Mouse (Mus musculus): ENCODE results near the gene Ubtf.
A peak's percentile ranks its signal among the peaks of the same experiment; 100 is the strongest.
"Not testable (repeated sequence)": the region's sequence is repeated elsewhere in the genome, so short reads cannot be mapped to it uniquely, and the experiment has no call there.

The Ubtf gene

DNA sequence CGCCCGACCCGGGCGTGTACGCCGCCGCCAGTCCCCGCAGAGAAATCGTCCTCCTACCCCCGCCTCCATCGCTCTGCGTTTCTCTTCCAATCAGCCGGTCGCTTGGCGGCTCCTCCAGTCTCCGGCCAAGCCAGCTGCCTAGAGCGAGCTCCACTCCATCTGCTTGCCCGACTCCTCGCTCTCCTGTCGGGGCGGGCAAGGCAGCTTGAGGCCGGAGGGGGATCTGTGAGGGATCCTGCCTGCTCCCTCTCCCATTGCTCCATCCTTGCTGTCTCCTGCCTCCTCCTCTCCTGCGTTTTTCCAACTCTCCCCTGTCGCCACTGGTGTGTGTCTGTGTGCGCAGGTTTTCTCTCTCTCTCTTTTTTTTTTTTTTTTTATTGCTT lies at the start of gene Ubtf:
Gene Ubtf, minus strand, starts transcription at position 333 of the 383 bp plus-strand sequence.
- peak; percentile 79 for DNase-seq (ENCODE audit: low spot score)

DNA sequence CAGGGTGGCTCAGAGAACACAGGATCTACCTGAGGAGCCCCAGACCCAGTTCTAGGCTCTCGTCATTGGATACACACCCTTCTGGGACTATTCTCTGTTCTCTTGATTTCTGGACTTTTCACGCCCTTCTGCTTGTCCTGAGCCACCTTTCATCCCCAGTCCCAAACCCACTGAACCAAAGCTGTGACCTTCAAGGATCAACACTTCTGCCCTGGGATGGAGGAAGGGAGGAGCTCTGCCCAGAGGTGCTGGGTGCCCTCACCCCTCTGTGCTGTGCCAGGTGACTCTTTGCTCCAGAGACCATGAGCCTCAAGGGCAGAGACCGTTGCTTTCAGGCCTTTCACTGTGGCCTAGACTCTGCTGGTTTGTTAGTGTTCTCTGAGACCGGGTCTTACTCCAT lies 49.7 kb upstream of the Ubtf start:
- DNase-seq (ENCODE audit: low spot score) = no peak

GRCm38 (mm10) chr11:102368347-102368746 lies 48.8 kb upstream of the Ubtf start:
- DNase-seq (ENCODE audit: low spot score) = no peak

GRCm38 (mm10) chr11:102367504-102368280 lies 48.1 kb upstream of the Ubtf start:
- DNase-seq (ENCODE audit: low spot score) = no peak

GRCm38 (mm10) chr11:102366103-102366502 lies 46.6 kb upstream of the Ubtf start, which contains the start of gene Slc4a1:
TSS of gene Slc4a1 (minus strand) at chr11:102366203.
- not testable (repeated sequence) for DNase-seq (ENCODE audit: low spot score)

- DNase-seq (ENCODE audit: low spot score) = no peak
These were observed 46.2 kb upstream of the Ubtf start for GRCm38 (mm10) chr11:102365699-102366098.

GRCm38 (mm10) chr11:102364570-102365371 lies 45.2 kb upstream of the Ubtf start:
- no peak for DNase-seq (ENCODE audit: low spot score)

DNA sequence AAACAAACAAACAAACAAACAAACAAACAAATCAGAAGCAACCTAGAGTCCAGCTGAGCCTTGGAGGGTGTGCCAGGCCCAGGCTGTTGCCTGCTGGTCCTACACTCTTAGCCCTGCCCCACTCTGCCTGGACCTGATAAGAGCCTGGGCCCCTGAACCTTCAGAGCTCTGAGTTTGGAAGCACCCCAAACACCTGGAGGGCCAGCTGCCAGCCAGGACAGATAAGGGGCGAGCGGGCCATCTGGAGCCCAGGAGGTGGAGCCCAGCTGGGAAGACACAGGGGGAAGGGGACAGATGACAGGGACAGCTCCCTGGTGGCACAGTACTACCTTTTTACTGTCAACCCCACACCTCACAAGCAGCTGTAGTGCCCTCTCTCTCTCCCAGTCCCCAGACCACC lies 44.1 kb upstream of the Ubtf start:
- no peak for DNase-seq (ENCODE audit: low spot score)

- DNase-seq (ENCODE audit: low spot score) = no peak
These were observed 42.4 kb upstream of the Ubtf start for GRCm38 (mm10) chr11:102361776-102362495.

DNA sequence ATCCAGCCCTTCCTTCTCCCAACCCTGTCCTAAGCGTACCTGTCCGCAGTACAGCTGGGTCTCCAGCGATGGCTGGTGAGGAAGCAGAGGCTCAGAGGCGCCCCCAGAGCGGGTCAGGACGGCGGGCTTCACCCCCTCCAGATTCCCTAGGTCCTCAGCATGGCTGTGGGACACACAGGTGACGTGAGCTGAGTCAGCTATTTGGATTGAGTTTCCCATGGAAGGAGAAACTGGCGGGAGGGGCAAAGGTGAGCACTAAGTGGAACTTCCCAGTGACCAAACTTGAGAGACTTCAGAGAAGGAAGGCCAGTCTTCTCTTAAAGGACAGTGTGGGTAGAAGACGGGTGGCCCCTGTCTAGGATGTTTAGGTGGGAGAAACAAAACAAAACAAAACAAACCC lies 38.8 kb upstream of the Ubtf start:
- no peak for DNase-seq (ENCODE audit: low spot score)

GRCm38 (mm10) chr11:102356636-102357350 lies 37.3 kb upstream of the Ubtf start:
- no peak for DNase-seq (ENCODE audit: low spot score)

GRCm38 (mm10) chr11:102356190-102356589 lies 36.6 kb upstream of the Ubtf start:
- no peak for DNase-seq (ENCODE audit: low spot score)

DNA sequence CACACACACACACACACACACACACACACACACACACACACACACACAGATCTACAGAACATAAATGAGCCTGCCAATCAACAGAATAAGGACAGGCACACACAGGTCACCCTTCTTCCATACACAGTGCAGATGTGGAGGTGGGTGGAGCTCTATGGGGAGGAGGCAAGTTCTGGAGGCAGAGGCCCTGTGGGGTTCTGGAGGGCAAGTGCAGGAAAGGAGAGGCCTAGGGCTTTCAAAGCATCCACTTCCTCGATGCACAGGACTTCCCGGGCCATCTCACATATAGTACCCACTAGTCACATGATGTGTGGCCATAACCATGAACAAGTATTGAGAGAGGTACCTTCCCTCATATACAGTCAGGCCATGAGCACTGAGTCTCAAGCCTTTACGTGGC lies 36.0 kb upstream of the Ubtf start:
- no peak for DNase-seq (ENCODE audit: low spot score)

DNA sequence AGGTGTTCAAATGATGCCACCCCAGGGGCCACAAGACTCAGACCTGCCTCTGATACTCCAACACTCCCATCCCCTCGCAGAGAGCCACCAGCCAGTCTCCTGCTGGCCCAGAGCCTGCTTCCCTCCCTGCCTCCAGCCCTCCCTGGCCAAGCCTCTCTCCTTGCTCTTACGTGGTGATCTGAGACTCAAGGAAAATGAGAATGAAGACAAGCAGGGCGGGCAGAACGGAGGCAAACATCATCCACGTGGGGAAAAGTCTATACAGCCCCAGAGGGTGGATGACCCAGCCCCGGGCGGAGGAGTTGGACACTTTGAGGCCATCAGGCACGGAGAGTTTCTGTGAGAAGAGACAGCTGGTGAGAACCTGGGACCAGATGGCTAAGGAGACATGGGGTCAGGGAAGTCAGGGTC lies 33.5 kb upstream of the Ubtf start:
- no peak for DNase-seq (ENCODE audit: low spot score)

DNA sequence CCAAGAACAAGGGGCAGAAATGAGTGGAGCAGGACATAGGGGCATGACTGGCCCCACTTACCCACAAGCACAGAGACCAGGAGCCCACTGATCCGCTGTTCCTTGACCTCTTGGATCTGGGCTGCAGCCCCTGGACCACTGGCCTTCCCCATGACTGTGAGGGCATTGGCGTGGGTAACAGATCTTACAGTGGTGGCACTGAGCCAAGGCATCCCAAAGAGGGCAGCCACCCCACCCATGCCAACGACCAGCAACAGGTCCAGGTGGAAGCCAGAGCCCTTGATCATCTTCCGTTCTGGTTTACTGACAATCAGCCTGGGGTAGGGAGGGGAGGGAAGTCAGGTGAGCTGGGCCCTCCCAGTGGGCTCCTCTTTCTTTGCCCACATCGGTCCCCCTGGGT lies 32.8 kb upstream of the Ubtf start:
- no peak for DNase-seq (ENCODE audit: low spot score)

- no peak for DNase-seq (ENCODE audit: low spot score)
These were observed 31.5 kb upstream of the Ubtf start for GRCm38 (mm10) chr11:102350981-102351523.

DNA sequence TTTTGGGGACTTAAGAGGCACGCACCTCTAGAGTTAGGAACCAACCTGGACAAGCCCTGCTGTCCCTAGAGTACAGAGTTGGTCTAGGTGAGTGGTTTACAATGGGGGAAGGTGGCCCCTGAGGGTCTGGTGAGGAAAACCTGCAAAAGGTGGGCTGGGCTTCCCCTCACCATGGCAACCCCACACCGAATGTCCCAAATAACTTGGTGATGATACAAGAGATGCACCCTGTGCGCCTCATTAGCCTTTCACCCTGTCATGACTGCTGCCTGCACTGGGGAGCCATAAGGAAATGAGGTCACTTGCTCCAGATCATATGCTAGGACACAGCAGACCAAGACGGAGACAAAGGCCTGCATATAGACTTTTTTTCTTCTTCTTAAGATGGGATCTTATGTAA lies 30.9 kb upstream of the Ubtf start:
- DNase-seq (ENCODE audit: low spot score) = no peak

DNA sequence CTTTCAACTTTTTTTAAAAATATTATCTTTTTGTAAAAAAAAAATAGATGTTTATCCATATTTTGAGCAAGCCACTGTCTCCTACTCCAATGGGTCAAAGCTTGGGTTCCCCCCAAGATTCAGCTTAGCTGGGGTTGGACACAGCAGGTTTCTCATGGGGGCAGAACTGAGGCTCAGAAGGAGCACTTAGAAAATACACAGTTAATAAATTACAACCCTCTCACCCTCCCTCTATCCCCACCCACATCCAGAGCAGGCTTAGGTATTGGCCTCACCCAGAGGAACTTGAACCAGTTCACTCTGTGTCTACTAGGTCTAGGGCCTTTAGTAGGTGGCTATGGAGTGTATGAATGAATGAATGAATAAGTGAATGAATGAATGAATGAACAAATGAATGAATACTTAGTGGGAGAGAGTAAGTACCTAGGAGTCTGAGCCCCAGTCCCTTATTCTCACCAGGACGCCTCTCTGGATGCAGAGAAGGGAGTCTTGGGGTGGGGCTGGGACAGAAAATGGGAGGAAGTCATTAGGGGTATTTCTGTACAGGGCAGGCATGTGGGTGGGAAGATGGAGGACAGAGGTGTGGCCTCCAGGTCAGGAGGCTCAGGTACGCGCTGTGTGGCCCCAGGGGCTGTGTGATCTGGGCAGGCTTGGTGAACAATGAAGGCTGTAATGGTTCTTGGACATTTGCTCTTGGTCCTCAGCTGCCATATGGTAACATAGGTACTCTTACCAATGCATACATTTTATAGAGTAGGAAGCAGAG lies 29.8 kb upstream of the Ubtf start:
- no peak for DNase-seq (ENCODE audit: low spot score)

- no peak for DNase-seq (ENCODE audit: low spot score)
These were observed 29.2 kb upstream of the Ubtf start for GRCm38 (mm10) chr11:102348771-102349170.

DNA sequence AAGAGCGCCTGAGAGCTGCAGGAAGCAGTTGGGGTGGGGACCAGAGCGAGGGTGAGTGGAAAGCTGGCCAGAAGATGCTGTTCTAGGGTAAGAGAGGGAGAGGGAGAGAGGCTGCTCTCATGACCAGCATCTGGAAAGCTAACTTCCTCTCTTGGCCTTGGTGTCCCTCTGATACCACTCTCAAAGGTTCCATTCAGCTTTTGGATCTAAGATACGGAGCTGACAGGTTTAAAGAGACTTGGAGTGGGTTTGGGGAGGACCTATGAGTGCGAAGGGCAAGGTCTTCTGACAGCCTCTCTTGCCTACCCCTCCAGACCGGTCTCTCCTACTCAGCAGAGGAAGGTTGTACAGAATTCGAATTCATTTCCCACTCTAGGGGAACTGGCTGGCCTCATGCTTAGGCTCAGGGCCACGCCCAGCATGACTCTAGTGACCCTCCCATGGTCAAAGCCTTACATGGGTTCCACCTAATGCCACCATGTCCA lies 28.6 kb upstream of the Ubtf start:
- DNase-seq (ENCODE audit: low spot score) = no peak

GRCm38 (mm10) chr11:102347683-102348082 lies 28.1 kb upstream of the Ubtf start:
- no peak for DNase-seq (ENCODE audit: low spot score)
